Mouse (Mus musculus): ENCODE data around the gene Pym1. TPM values are rescaled to one million over a fixed set of nuclear protein-coding genes. Genes with fewer than 3 reads are reported as not detected.

The Pym1 gene
- polyA plus RNA-seq, 1 experiment from 2014 or later: 46.7 TPM

GRCm38 (mm10) chr10:128798676-128799075 lies 51.0 kb downstream of the Pym1 start:
- DNase-seq (no peak), ATAC-seq (ENCODE audit: low FRiP score, low TSS enrichment) (no peak)
- peaks cover 14% of the 10 kb centered on the region for H3K36me3 ChIP-seq (ENCODE audit: control insufficient read depth, insufficient read depth, low read length)
- H3K27me3 ChIP-seq (ENCODE audit: control insufficient read depth, insufficient read depth, low read length): no peaks in the 10 kb centered on the region
- no peak overlapping the region for H3K27ac ChIP-seq (replicated peaks; ENCODE audit: low read depth, low read length)
- H3K4me2 ChIP-seq (ENCODE audit: low read length): no peak overlapping the region
- H3K9me3 ChIP-seq (ENCODE audit: control insufficient read depth, low read length): no peaks in the 10 kb centered on the region
- H3K4me3 ChIP-seq (replicated peaks; ENCODE audit: low read depth, low read length): no peak overlapping the region
- 95% methylated on average over 8 of the region's 8 CpGs for WGBS
- no peak overlapping the region for H3K9ac ChIP-seq (replicated peaks; ENCODE audit: low read length)
- H3K4me1 ChIP-seq (ENCODE audit: control insufficient read depth, insufficient read depth, low read length): peaks cover 7% of the 10 kb centered on the region

DNA sequence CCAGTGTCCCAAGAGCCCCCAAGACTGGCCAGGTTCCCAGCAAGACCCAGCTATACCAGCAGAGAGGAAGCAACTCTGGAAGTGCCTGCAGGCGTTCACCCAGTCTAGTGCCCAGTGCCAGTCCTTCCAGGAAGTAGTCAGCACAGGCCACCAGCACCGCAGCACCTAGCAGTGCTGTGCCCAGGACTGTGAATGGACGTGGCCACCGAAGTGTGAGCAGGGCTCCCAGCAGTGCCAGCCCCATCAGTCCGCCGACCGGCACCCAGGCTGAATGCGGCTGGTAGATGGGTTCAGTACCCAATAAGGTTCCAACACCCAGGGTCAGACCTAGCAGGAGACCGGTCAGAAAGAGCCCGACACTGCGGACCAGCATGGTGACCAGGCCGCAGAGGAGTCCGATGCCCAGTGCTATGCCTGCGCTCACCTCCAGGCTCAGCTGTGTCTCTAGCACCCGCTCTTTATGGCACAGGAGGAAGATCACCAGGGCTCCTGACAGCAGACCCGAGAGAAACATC lies 54.3 kb downstream of the Pym1 start:
- peaks cover 19% of the 10 kb centered on the region for H3K4me1 ChIP-seq (ENCODE audit: control insufficient read depth, insufficient read depth, low read length)
- H3K27ac ChIP-seq (replicated peaks; ENCODE audit: low read depth, low read length): no peak overlapping the region
- no peak overlapping the region for H3K9ac ChIP-seq (replicated peaks; ENCODE audit: low read length)
- no peak for DNase-seq
- H3K4me2 ChIP-seq (ENCODE audit: low read length): no peak overlapping the region
- whole genome bisulfite sequencing: 90% methylated on average over 16 of the region's 16 CpGs
- no peak for ATAC-seq (ENCODE audit: low FRiP score, low TSS enrichment)
- H3K4me3 ChIP-seq (replicated peaks; ENCODE audit: low read depth, low read length): no peak overlapping the region
- H3K27me3 ChIP-seq (ENCODE audit: control insufficient read depth, insufficient read depth, low read length): no peaks in the 10 kb centered on the region
- peaks cover 23% of the 10 kb centered on the region for H3K36me3 ChIP-seq (ENCODE audit: control insufficient read depth, insufficient read depth, low read length)
- H3K9me3 ChIP-seq (ENCODE audit: control insufficient read depth, low read length): no peaks in the 10 kb centered on the region

DNA sequence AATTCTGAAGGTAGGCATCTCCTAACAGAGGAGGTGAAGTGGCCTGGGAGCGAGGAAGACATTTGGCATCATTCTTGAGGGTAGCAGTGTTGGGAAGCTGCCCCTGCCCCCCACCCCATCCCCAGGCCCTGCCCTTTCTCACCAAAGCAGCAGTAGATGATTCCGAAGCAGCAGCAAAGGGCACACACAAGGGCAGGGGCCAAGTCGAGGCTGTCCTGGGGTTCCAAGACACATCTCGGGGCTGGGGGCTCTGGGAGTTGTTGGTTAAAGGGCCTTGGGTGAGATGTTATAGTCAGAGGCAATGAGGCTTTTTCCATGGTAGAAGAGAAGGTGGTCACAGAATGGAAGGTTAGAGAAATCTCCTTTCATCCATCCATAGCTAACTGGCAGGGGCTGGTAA lies 55.3 kb downstream of the Pym1 start:
- Histone ChIP-seq H3K9me3 (ENCODE audit: control insufficient read depth, low read length) (no peaks in the 10 kb centered on the region), H3K27ac (replicated peaks; ENCODE audit: low read depth, low read length) (no peak overlapping the region), H3K36me3 (ENCODE audit: control insufficient read depth, insufficient read depth, low read length) (peaks cover 30% of the 10 kb centered on the region), H3K4me2 (ENCODE audit: low read length) (peak overlapping the region; percentile 62), H3K4me1 (ENCODE audit: control insufficient read depth, insufficient read depth, low read length) (peaks cover 28% of the 10 kb centered on the region), H3K4me3 (replicated peaks; ENCODE audit: low read depth, low read length) (peak overlapping the region; percentile 76), H3K27me3 (ENCODE audit: control insufficient read depth, insufficient read depth, low read length) (no peaks in the 10 kb centered on the region), H3K9ac (replicated peaks; ENCODE audit: low read length) (peak overlapping the region; percentile 77; the same call in 1 of the 2 replicates)
- 61% methylated on average over 4 of the region's 4 CpGs for WGBS
- ATAC-seq (ENCODE audit: low FRiP score, low TSS enrichment) (no peak), DNase-seq (no peak)

DNA sequence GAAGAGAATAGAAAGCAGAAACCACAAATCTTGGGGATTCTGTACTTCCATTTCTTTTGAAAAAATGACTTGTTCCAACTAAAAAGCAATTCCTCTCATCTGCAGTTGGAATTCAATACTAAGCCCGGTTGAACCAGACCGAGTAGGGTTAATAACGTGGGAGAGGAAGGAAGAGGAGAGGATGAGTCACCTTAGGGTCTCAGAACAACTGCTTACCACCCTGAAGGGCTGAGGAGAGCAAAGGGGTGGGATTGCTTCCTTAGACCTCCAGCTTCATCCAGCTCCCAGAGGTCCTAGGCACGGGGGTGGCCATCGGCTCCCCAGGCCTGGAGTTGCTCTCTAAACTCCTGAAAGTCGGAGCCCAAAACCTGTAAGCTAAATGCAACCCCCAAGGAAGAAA lies 55.7 kb downstream of the Pym1 start:
- Histone ChIP-seq H3K27me3 (ENCODE audit: control insufficient read depth, insufficient read depth, low read length) (no peaks in the 10 kb centered on the region), H3K4me2 (ENCODE audit: low read length) (peak overlapping the region; percentile 62), H3K4me3 (replicated peaks; ENCODE audit: low read depth, low read length) (peak overlapping the region; percentile 76), H3K4me1 (ENCODE audit: control insufficient read depth, insufficient read depth, low read length) (peaks cover 31% of the 10 kb centered on the region), H3K27ac (replicated peaks; ENCODE audit: low read depth, low read length) (peak overlapping the region; percentile 92), H3K36me3 (ENCODE audit: control insufficient read depth, insufficient read depth, low read length) (peaks cover 30% of the 10 kb centered on the region), H3K9ac (replicated peaks; ENCODE audit: low read length) (peak overlapping the region; percentile 77; the same call in 1 of the 2 replicates), H3K9me3 (ENCODE audit: control insufficient read depth, low read length) (no peaks in the 10 kb centered on the region)
- 9% methylated on average over 6 of the region's 6 CpGs for WGBS
- ATAC-seq (ENCODE audit: low FRiP score, low TSS enrichment): no peak
- DNase-seq: no peak

- H3K4me1 ChIP-seq (ENCODE audit: control insufficient read depth, insufficient read depth, low read length): peaks cover 35% of the 10 kb centered on the region
- H3K36me3 ChIP-seq (ENCODE audit: control insufficient read depth, insufficient read depth, low read length): peaks cover 34% of the 10 kb centered on the region
- H3K9me3 ChIP-seq (ENCODE audit: control insufficient read depth, low read length): no peaks in the 10 kb centered on the region
- peak within 1 kb of the TSS; percentile 92 for H3K27ac ChIP-seq (replicated peaks; ENCODE audit: low read depth, low read length)
- no peaks in the 10 kb centered on the region for H3K27me3 ChIP-seq (ENCODE audit: control insufficient read depth, insufficient read depth, low read length)
- WGBS: 0% methylated on average over 14 of the region's 14 CpGs
- no peak for ATAC-seq (ENCODE audit: low FRiP score, low TSS enrichment)
- peak within 1 kb of the TSS; percentile 76 for H3K4me3 ChIP-seq (replicated peaks; ENCODE audit: low read depth, low read length)
- peak; percentile 72 for DNase-seq
- peak within 1 kb of the TSS; percentile 77 for H3K9ac ChIP-seq (replicated peaks; ENCODE audit: low read length)
- H3K4me2 ChIP-seq (ENCODE audit: low read length): peak within 1 kb of the TSS; percentile 62
Measured at GRCm38 (mm10) chr10:128803771-128804270, 56.1 kb downstream of the Pym1 start, which contains the start of gene Dnajc14. TSS of gene Dnajc14 (plus strand) at chr10:128804062.

GRCm38 (mm10) chr10:128804271-128805091 lies 56.8 kb downstream of the Pym1 start, which contains the start of gene Tmem198b:
TSS of gene Tmem198b (minus strand) at chr10:128804370.
- DNase-seq (peak; percentile 86), ATAC-seq (ENCODE audit: low FRiP score, low TSS enrichment) (peak; percentile 79)
- under 1% methylated on average over 28 of the region's 28 CpGs for WGBS
- Histone ChIP-seq H3K4me1 (ENCODE audit: control insufficient read depth, insufficient read depth, low read length) (peaks cover 42% of the 10 kb centered on the region), H3K27ac (replicated peaks; ENCODE audit: low read depth, low read length) (peak within 1 kb of the TSS; percentile 92), H3K9ac (replicated peaks; ENCODE audit: low read length) (peak within 1 kb of the TSS; percentile 77), H3K4me2 (ENCODE audit: low read length) (peak within 1 kb of the TSS; percentile 62), H3K4me3 (replicated peaks; ENCODE audit: low read depth, low read length) (peak within 1 kb of the TSS; percentile 76), H3K27me3 (ENCODE audit: control insufficient read depth, insufficient read depth, low read length) (no peaks in the 10 kb centered on the region), H3K36me3 (ENCODE audit: control insufficient read depth, insufficient read depth, low read length) (peaks cover 39% of the 10 kb centered on the region), H3K9me3 (ENCODE audit: control insufficient read depth, low read length) (no peaks in the 10 kb centered on the region)

- ATAC-seq (ENCODE audit: low FRiP score, low TSS enrichment): peak; percentile 94
- peaks cover 45% of the 10 kb centered on the region for H3K4me1 ChIP-seq (ENCODE audit: control insufficient read depth, insufficient read depth, low read length)
- peak overlapping the region; percentile 77 for H3K9ac ChIP-seq (replicated peaks; ENCODE audit: low read length)
- no peaks in the 10 kb centered on the region for H3K9me3 ChIP-seq (ENCODE audit: control insufficient read depth, low read length)
- WGBS: under 1% methylated on average over 70 of the region's 70 CpGs
- H3K36me3 ChIP-seq (ENCODE audit: control insufficient read depth, insufficient read depth, low read length): peaks cover 35% of the 10 kb centered on the region
- peak overlapping the region; percentile 92 for H3K27ac ChIP-seq (replicated peaks; ENCODE audit: low read depth, low read length)
- H3K4me3 ChIP-seq (replicated peaks; ENCODE audit: low read depth, low read length): peak overlapping the region; percentile 76
- peak; percentile 99 for DNase-seq
- H3K27me3 ChIP-seq (ENCODE audit: control insufficient read depth, insufficient read depth, low read length): no peaks in the 10 kb centered on the region
- H3K4me2 ChIP-seq (ENCODE audit: low read length): peak overlapping the region; percentile 62
Measured at GRCm38 (mm10) chr10:128805092-128806000, 57.7 kb downstream of the Pym1 start.

GRCm38 (mm10) chr10:128806086-128806485 lies 58.4 kb downstream of the Pym1 start:
- peak overlapping the region; percentile 92; the same call in 1 of the 2 replicates for H3K27ac ChIP-seq (replicated peaks; ENCODE audit: low read depth, low read length)
- peak overlapping the region; percentile 77 for H3K9ac ChIP-seq (replicated peaks; ENCODE audit: low read length)
- no peak for DNase-seq
- peaks cover 30% of the 10 kb centered on the region for H3K36me3 ChIP-seq (ENCODE audit: control insufficient read depth, insufficient read depth, low read length)
- H3K9me3 ChIP-seq (ENCODE audit: control insufficient read depth, low read length): no peaks in the 10 kb centered on the region
- no peak for ATAC-seq (ENCODE audit: low FRiP score, low TSS enrichment)
- H3K4me1 ChIP-seq (ENCODE audit: control insufficient read depth, insufficient read depth, low read length): peaks cover 45% of the 10 kb centered on the region
- peak overlapping the region; percentile 62 for H3K4me2 ChIP-seq (ENCODE audit: low read length)
- 67% methylated on average over 6 of the region's 6 CpGs for WGBS
- H3K4me3 ChIP-seq (replicated peaks; ENCODE audit: low read depth, low read length): peak overlapping the region; percentile 76
- H3K27me3 ChIP-seq (ENCODE audit: control insufficient read depth, insufficient read depth, low read length): no peaks in the 10 kb centered on the region
